Mouse (Mus musculus) spleen, adult 2 months (tissue): Measurements from ENCODE around the gene Apba3.

Source experiments
- CTCF ChIP-seq: fragments of 200-500 bp; IDR thresholded peaks from 2 replicates; pipeline ENCODE4 v1.5.1; 2011; ENCODE audit warnings: mild to moderate bottlenecking, inconsistent platforms; ENCODE audit not compliant: insufficient read depth, insufficient read length, insufficient replicate concordance; ENCODE audit errors: extremely low read depth
- POLR2A ChIP-seq: fragments of 200-500 bp; IDR thresholded peaks from 2 replicates; pipeline ENCODE4 v1.6.1; 2011; ENCODE audit warnings: low read depth, low read length, inconsistent platforms

DNA sequence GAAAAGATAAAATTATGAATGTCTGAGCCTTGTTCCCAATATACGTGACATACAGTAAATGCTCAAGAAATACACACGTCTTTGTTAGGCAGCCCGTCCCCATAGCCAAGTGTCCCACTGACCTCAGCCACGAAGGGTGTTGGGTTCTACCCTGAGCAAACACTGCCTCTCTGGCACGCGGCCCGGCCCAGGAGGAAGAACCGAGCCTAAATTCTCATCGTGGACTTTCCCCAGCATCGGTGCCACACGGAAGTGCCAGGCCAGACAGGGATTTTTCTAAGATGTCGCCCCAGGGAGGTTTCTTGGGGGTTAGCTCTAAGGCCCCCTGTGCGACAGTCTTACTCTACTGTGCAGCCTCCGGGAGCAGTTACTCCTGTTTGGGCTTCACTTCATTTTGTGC, 23.1 kb downstream of the Apba3 start:
- TF ChIP-seq POLR2A (no peak), CTCF (no peak)
